Mouse (Mus musculus) embryonic facial prominence, embryonic 12.5 days (tissue): ENCODE data around the gene Mrvi1. TPM values are rescaled to one million over a fixed set of nuclear protein-coding genes. Genes with fewer than 3 reads are reported as not detected.

ENCODE experiments used
- ATAC-seq: fragments of 200-750 bp; cut with Nextera tagmentation; 2 replicates; pipeline ENCODE4 v1.8.0; 2017; ENCODE audit not compliant: insufficient number of reproducible peaks, insufficient read depth, low FRiP score, low TSS enrichment
- H3K27ac ChIP-seq: fragments of 300-500 bp; sonication (generic); 2 replicates; pipeline ENCODE4 v1.5.1; 2016; ENCODE audit warnings: mild to moderate bottlenecking
- H3K27me3 ChIP-seq: fragments of 300-500 bp; sonication (generic); 2 replicates; pipeline ENCODE4 v1.6.1; 2016; ENCODE audit warnings: mild to moderate bottlenecking, moderate library complexity
- H3K36me3 ChIP-seq: fragments of 300-500 bp; sonication (generic); 2 replicates; pipeline ENCODE4 v1.6.1; 2016; ENCODE audit warnings: mild to moderate bottlenecking
- H3K4me1 ChIP-seq: fragments of 300-500 bp; sonication (generic); 2 replicates; pipeline ENCODE4 v1.6.1; 2016
- H3K4me2 ChIP-seq: fragments of 300-500 bp; sonication (generic); replicated peaks from 2 replicates; pipeline ENCODE4 v1.6.1; 2016; ENCODE audit warnings: mild to moderate bottlenecking, moderate library complexity
- H3K4me3 ChIP-seq: fragments of 300-500 bp; sonication (generic); 2 replicates; pipeline ENCODE4 v1.5.1; 2016; ENCODE audit warnings: mild to moderate bottlenecking
- H3K9ac ChIP-seq: fragments of 300-500 bp; sonication (generic); 2 replicates; pipeline ENCODE4 v1.6.1; 2016; ENCODE audit warnings: mild to moderate bottlenecking, moderate library complexity
- H3K9me3 ChIP-seq: fragments of 300-500 bp; sonication (generic); 2 replicates; pipeline ENCODE4 v1.6.1; 2016; ENCODE audit warnings: mild to moderate bottlenecking, moderate library complexity
- WGBS: fragments of 180-500 bp; shearing (Covaris S2); methylation state at CpG from one replicate; pipeline ENCODE4 v1.1.7; 2016; 5-methylcytosine and 5-hydroxymethylcytosine counted together
- polyA plus RNA-seq: library from polyadenylated mRNA; unstranded; fragments of >200 nt; fragmentation: Nextera tagmentation; extraction: Ambion mirVana; gene quantifications from 2 replicates; pipeline ENCODE4 v1.2.1, GENCODE M21; 2016

Mrvi1 gene
- polyA plus RNA-seq = 1.2 and 1.5 TPM in 2 replicates

- peaks cover 9% of the 10 kb centered on the region for H3K4me1 ChIP-seq
- no peak within 1 kb of the TSS for H3K9ac ChIP-seq
- no peaks in the 10 kb centered on the region for H3K9me3 ChIP-seq
- no peaks in the 10 kb centered on the region for H3K27me3 ChIP-seq
- H3K27ac ChIP-seq = peak within 1 kb of the TSS; percentile 54; the same call in 1 of the 2 replicates
- H3K4me3 ChIP-seq = no peak within 1 kb of the TSS
- no peaks in the 10 kb centered on the region for H3K36me3 ChIP-seq
- WGBS = 48% methylated on average over 7 of the region's 7 CpGs
- ATAC-seq = peak; percentile 30; the same call in 1 of the 2 replicates
- no peak within 1 kb of the TSS for H3K4me2 ChIP-seq
Measured at GRCm38 (mm10) chr7:110982053-110982705, at the start of gene Mrvi1. TSS of gene Mrvi1 (minus strand) at chr7:110982461.

- Histone ChIP-seq H3K9me3 (no peaks in the 10 kb centered on the region), H3K4me1 (peaks cover 7% of the 10 kb centered on the region; the same call in 1 of the 2 replicates), H3K4me3 (peak overlapping the region; percentile 83), H3K27ac (peak overlapping the region; percentile 88), H3K9ac (peak overlapping the region; percentile 71), H3K27me3 (no peaks in the 10 kb centered on the region), H3K36me3 (peaks cover 9% of the 10 kb centered on the region), H3K4me2 (peak overlapping the region; percentile 74)
- under 1% methylated on average over 29 of the region's 29 CpGs for WGBS
- peak; percentile 73 for ATAC-seq
Measured at GRCm38 (mm10) chr7:111029046-111029553, 46.8 kb upstream of the Mrvi1 start.

GRCm38 (mm10) chr7:111028281-111029045 lies 46.2 kb upstream of the Mrvi1 start, which contains the start of gene Ctr9:
TSS of gene Ctr9 (plus strand) at chr7:111028951.
- ATAC-seq = peak; percentile 91
- Histone ChIP-seq H3K27me3 (no peaks in the 10 kb centered on the region), H3K9me3 (no peaks in the 10 kb centered on the region), H3K36me3 (peaks cover 7% of the 10 kb centered on the region), H3K4me1 (peaks cover 7% of the 10 kb centered on the region; the same call in 1 of the 2 replicates), H3K9ac (peak within 1 kb of the TSS; percentile 71), H3K4me2 (peak within 1 kb of the TSS; percentile 74), H3K4me3 (peak within 1 kb of the TSS; percentile 83), H3K27ac (peak within 1 kb of the TSS; percentile 88)
- 6% methylated on average over 45 of the region's 45 CpGs for WGBS

GRCm38 (mm10) chr7:111024912-111025311 lies 42.7 kb upstream of the Mrvi1 start:
- H3K4me1 ChIP-seq = peaks cover 5% of the 10 kb centered on the region; the same call in 1 of the 2 replicates
- no peak overlapping the region for H3K9ac ChIP-seq
- no peaks in the 10 kb centered on the region for H3K27me3 ChIP-seq
- 56% methylated on average over 4 of the region's 4 CpGs for WGBS
- no peak overlapping the region for H3K4me3 ChIP-seq
- H3K27ac ChIP-seq = no peak overlapping the region
- H3K4me2 ChIP-seq = no peak overlapping the region
- H3K9me3 ChIP-seq = no peaks in the 10 kb centered on the region
- H3K36me3 ChIP-seq = no peaks in the 10 kb centered on the region
- no peak for ATAC-seq

GRCm38 (mm10) chr7:111024068-111024594 lies 41.9 kb upstream of the Mrvi1 start:
- H3K27me3 ChIP-seq = no peaks in the 10 kb centered on the region
- H3K4me3 ChIP-seq = no peak overlapping the region
- H3K36me3 ChIP-seq = no peaks in the 10 kb centered on the region
- no peak overlapping the region for H3K9ac ChIP-seq
- H3K27ac ChIP-seq = no peak overlapping the region
- no peak for ATAC-seq
- H3K4me1 ChIP-seq = no peaks in the 10 kb centered on the region
- 22% methylated on average over 8 of the region's 8 CpGs for WGBS
- H3K4me2 ChIP-seq = no peak overlapping the region
- no peaks in the 10 kb centered on the region for H3K9me3 ChIP-seq

GRCm38 (mm10) chr7:111020814-111021213 lies 38.6 kb upstream of the Mrvi1 start:
- WGBS = 71% methylated on average over 4 of the region's 4 CpGs
- no peaks in the 10 kb centered on the region for H3K9me3 ChIP-seq
- no peaks in the 10 kb centered on the region for H3K4me1 ChIP-seq
- no peak overlapping the region for H3K9ac ChIP-seq
- no peaks in the 10 kb centered on the region for H3K27me3 ChIP-seq
- H3K27ac ChIP-seq = no peak overlapping the region
- ATAC-seq = no peak
- H3K4me3 ChIP-seq = no peak overlapping the region
- no peaks in the 10 kb centered on the region for H3K36me3 ChIP-seq
- no peak overlapping the region for H3K4me2 ChIP-seq

- no peaks in the 10 kb centered on the region for H3K27me3 ChIP-seq
- H3K4me2 ChIP-seq = no peak overlapping the region
- WGBS = 73% methylated on average over 3 of the region's 3 CpGs
- H3K27ac ChIP-seq = no peak overlapping the region
- no peaks in the 10 kb centered on the region for H3K9me3 ChIP-seq
- H3K4me3 ChIP-seq = no peak overlapping the region
- 0 out of 2 replicates have a peak, but pooled peaks cover 2% of the 10 kb centered on the region for H3K4me1 ChIP-seq
- no peak for ATAC-seq
- no peak overlapping the region for H3K9ac ChIP-seq
- no peaks in the 10 kb centered on the region for H3K36me3 ChIP-seq
Measured at GRCm38 (mm10) chr7:111016921-111017320, 34.7 kb upstream of the Mrvi1 start.

GRCm38 (mm10) chr7:111015731-111016130 lies 33.5 kb upstream of the Mrvi1 start:
- WGBS = 68% methylated on average over 5 of the region's 5 CpGs
- Histone ChIP-seq H3K4me1 (0 out of 2 replicates have a peak, but pooled peaks cover 2% of the 10 kb centered on the region), H3K4me2 (no peak overlapping the region), H3K36me3 (no peaks in the 10 kb centered on the region), H3K9ac (no peak overlapping the region), H3K27me3 (no peaks in the 10 kb centered on the region), H3K9me3 (no peaks in the 10 kb centered on the region), H3K27ac (no peak overlapping the region), H3K4me3 (no peak overlapping the region)
- no peak for ATAC-seq

- Histone ChIP-seq H3K4me1 (0 out of 2 replicates have a peak, but pooled peaks cover 2% of the 10 kb centered on the region), H3K27ac (no peak overlapping the region), H3K27me3 (no peaks in the 10 kb centered on the region), H3K9me3 (no peaks in the 10 kb centered on the region), H3K9ac (no peak overlapping the region), H3K4me3 (no peak overlapping the region), H3K4me2 (no peak overlapping the region), H3K36me3 (no peaks in the 10 kb centered on the region)
- ATAC-seq = peak; percentile 77; the same call in 1 of the 2 replicates
- 21% methylated on average over 5 of the region's 5 CpGs for WGBS
Measured at GRCm38 (mm10) chr7:111014893-111015292, 32.6 kb upstream of the Mrvi1 start.

GRCm38 (mm10) chr7:111014039-111014605 lies 31.9 kb upstream of the Mrvi1 start:
- 76% methylated on average over 7 of the region's 7 CpGs for WGBS
- Histone ChIP-seq H3K36me3 (no peaks in the 10 kb centered on the region), H3K4me3 (no peak overlapping the region), H3K4me1 (0 out of 2 replicates have a peak, but pooled peaks cover 2% of the 10 kb centered on the region), H3K27me3 (no peaks in the 10 kb centered on the region), H3K9me3 (no peaks in the 10 kb centered on the region), H3K4me2 (no peak overlapping the region), H3K9ac (no peak overlapping the region), H3K27ac (no peak overlapping the region)
- ATAC-seq = no peak

- Histone ChIP-seq H3K4me1 (no peaks in the 10 kb centered on the region), H3K4me3 (no peak overlapping the region), H3K27ac (no peak overlapping the region), H3K9ac (no peak overlapping the region), H3K36me3 (no peaks in the 10 kb centered on the region), H3K4me2 (no peak overlapping the region), H3K9me3 (no peaks in the 10 kb centered on the region), H3K27me3 (no peaks in the 10 kb centered on the region)
- 86% methylated on average over 3 of the region's 3 CpGs for WGBS
- ATAC-seq = no peak
Measured at GRCm38 (mm10) chr7:111004136-111004840, 22.0 kb upstream of the Mrvi1 start.
